Mouse (Mus musculus): ENCODE data around the gene Pfdn5.

Gene Pfdn5

GRCm38 (mm10) chr15:102326022-102326576, at the start of gene Pfdn5:
Gene Pfdn5, plus strand, starts transcription at chr15:102326116.
- DNase-seq (ENCODE audit: low spot score) = peak; percentile 73

- no peak for DNase-seq (ENCODE audit: low spot score)
Observed at GRCm38 (mm10) chr15:102278726-102279091, 47.2 kb upstream of the Pfdn5 start.

- peak; percentile 78 for DNase-seq (ENCODE audit: low spot score)
Observed at GRCm38 (mm10) chr15:102279092-102279782, 46.7 kb upstream of the Pfdn5 start, which contains the start of gene Mfsd5. Gene Mfsd5, plus strand, starts transcription at chr15:102279454.

- no peak for DNase-seq (ENCODE audit: low spot score)
Observed at GRCm38 (mm10) chr15:102279783-102280520, 46.0 kb upstream of the Pfdn5 start.

- DNase-seq (ENCODE audit: low spot score) = no peak
Observed at GRCm38 (mm10) chr15:102280623-102281022, 45.3 kb upstream of the Pfdn5 start.

- no peak for DNase-seq (ENCODE audit: low spot score)
Observed at GRCm38 (mm10) chr15:102282463-102283292, 43.2 kb upstream of the Pfdn5 start.

- DNase-seq (ENCODE audit: low spot score) = no peak
Observed at GRCm38 (mm10) chr15:102283648-102284047, 42.3 kb upstream of the Pfdn5 start.

- no peak for DNase-seq (ENCODE audit: low spot score)
Observed at GRCm38 (mm10) chr15:102287395-102287794, 38.5 kb upstream of the Pfdn5 start.

- DNase-seq (ENCODE audit: low spot score) = peak; percentile 89
Observed at GRCm38 (mm10) chr15:102295633-102296367, 30.1 kb upstream of the Pfdn5 start, which contains the start of gene Espl1. Gene Espl1, plus strand, starts transcription at chr15:102296266.

- no peak for DNase-seq (ENCODE audit: low spot score)
Observed at GRCm38 (mm10) chr15:102296368-102297006, 29.4 kb upstream of the Pfdn5 start.

- DNase-seq (ENCODE audit: low spot score) = no peak
Observed at GRCm38 (mm10) chr15:102302542-102302941, 23.4 kb upstream of the Pfdn5 start.

GRCm38 (mm10) chr15:102308717-102309116, 17.2 kb upstream of the Pfdn5 start:
- no peak for DNase-seq (ENCODE audit: low spot score)

GRCm38 (mm10) chr15:102310074-102310845, 15.7 kb upstream of the Pfdn5 start:
- no peak for DNase-seq (ENCODE audit: low spot score)

GRCm38 (mm10) chr15:102311489-102311888, 14.4 kb upstream of the Pfdn5 start:
- DNase-seq (ENCODE audit: low spot score) = no peak

- no peak for DNase-seq (ENCODE audit: low spot score)
Observed at GRCm38 (mm10) chr15:102315292-102315691, 10.6 kb upstream of the Pfdn5 start.

- peak; percentile 35 for DNase-seq (ENCODE audit: low spot score)
Observed at GRCm38 (mm10) chr15:102316263-102316662, 9.7 kb upstream of the Pfdn5 start.

GRCm38 (mm10) chr15:102324654-102325473, 1.1 kb upstream of the Pfdn5 start:
- no peak for DNase-seq (ENCODE audit: low spot score)

- DNase-seq (ENCODE audit: low spot score) = no peak
Observed at GRCm38 (mm10) chr15:102326892-102327291, 976 bp downstream of the Pfdn5 start.

- DNase-seq (ENCODE audit: low spot score) = peak; percentile 70
Observed at GRCm38 (mm10) chr15:102331610-102332015, 5.7 kb downstream of the Pfdn5 start, which contains the start of gene Myg1. Gene Myg1, plus strand, starts transcription at chr15:102331709.

All from spleen, adult 12 weeks (tissue).